Mouse (Mus musculus): ENCODE measurements at regions not wholly inside any gene's neighbourhood (a gene's known extent, or its start where the extent isn't known, plus 50 kb on each side); places are given as distances from the start of the nearest gene placed in this dataset.
A peak's percentile ranks its signal among the peaks of the same experiment; 100 is the strongest.

DNA sequence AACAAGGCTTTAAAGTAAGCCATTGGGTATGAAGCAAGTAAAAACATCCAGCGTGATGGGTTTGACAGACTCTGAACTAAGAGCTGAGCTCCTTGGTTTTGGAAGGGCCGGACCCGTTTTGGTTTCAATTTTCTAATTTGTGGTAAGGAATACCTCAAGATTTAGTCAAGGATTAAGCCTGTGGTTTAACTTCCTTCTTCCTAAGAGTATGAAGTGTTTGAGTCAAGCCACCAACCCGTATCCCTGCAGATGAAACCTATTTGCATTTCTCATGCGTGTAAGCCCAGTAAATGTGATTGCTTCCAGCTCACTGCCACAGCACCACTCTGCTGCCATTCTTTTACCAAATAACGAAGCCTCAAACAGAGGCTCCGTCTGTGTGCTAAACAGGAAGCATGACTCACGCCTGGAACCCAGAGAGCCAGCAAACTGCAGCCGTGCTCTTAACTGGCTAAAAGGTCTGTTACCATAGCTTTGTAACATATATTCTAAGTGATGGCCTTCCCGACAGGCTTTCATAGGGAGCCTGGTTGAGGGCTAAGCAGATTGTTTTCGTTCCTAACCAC lies 149.7 kb downstream of the Etv1 start:
- no peaks in the 10 kb centered on the region for H3K4me1 ChIP-seq (ENCODE audit: control insufficient read depth, insufficient read depth, low read length)
- H3K4me2 ChIP-seq (ENCODE audit: low read depth, low read length), result no peak overlapping the region
- no peaks in the 10 kb centered on the region for H3K27me3 ChIP-seq (ENCODE audit: control insufficient read depth, insufficient read depth, low read length)
- H3K27ac ChIP-seq (ENCODE audit: low read length), result no peak overlapping the region
- WGBS, result 42% methylated on average over 11 of the region's 11 CpGs
- ATAC-seq (ENCODE audit: insufficient read depth, low FRiP score), result 0 out of 2 replicates have a peak, but pooled peaks have one; percentile 29
- no peak overlapping the region for H3K4me3 ChIP-seq (replicated peaks; ENCODE audit: low read length)
- H3K9me3 ChIP-seq (replicated peaks; ENCODE audit: control insufficient read depth, low read length), result no peaks in the 10 kb centered on the region
- no peaks in the 10 kb centered on the region for H3K36me3 ChIP-seq (ENCODE audit: control insufficient read depth, insufficient read depth, low read length)
- no peak overlapping the region for H3K9ac ChIP-seq (ENCODE audit: low read length)

DNA sequence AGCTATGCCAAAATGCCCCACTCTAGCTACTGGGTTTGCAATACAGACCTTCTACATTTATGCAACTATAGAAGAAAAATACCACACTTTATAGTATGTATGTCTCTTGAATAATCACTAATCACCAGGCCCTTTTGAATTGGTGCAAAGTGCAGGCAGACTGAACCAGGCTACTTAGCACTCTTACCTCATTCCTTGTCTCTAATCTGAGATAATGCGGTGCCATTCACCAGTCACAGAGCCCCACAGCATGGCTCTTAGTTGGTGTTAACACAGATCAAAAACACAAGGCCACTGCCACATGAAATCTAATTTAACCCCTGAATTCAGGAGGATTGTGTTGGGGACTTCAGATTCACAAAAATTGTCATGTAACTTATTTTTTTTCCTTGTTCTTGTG lies 150.5 kb downstream of the Etv1 start:
- H3K9ac ChIP-seq (ENCODE audit: low read length), result no peak overlapping the region
- no peaks in the 10 kb centered on the region for H3K27me3 ChIP-seq (ENCODE audit: control insufficient read depth, insufficient read depth, low read length)
- no peak overlapping the region for H3K27ac ChIP-seq (ENCODE audit: low read length)
- no peaks in the 10 kb centered on the region for H3K4me1 ChIP-seq (ENCODE audit: control insufficient read depth, insufficient read depth, low read length)
- H3K9me3 ChIP-seq (replicated peaks; ENCODE audit: control insufficient read depth, low read length), result no peaks in the 10 kb centered on the region
- ATAC-seq (ENCODE audit: insufficient read depth, low FRiP score), result no peak
- no peak overlapping the region for H3K4me2 ChIP-seq (ENCODE audit: low read depth, low read length)
- WGBS, result 85% methylated on average over 1 of the region's 1 CpGs
- no peak overlapping the region for H3K4me3 ChIP-seq (replicated peaks; ENCODE audit: low read length)
- H3K36me3 ChIP-seq (ENCODE audit: control insufficient read depth, insufficient read depth, low read length), result no peaks in the 10 kb centered on the region

DNA sequence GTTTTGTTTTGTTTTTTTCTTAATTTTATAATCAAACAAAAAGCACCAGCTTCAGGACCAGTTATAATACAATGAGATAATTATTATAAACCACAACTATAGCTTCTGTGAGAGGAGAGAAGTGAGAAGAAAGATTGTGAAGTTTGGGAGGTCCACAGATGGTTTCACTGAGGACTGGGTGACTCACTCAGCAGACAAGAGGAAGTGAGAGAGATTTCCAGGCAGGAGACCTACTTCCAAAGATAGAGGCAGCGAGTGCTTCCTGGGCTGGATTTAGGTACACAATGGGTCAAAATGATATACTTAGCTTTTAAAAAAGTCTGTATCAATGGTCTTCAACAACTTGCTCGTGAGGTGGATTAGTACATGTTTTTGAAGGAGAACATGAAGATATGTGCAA lies 152.6 kb downstream of the Etv1 start:
- WGBS, result 65% methylated on average over 2 of the region's 2 CpGs
- H3K27me3 ChIP-seq (ENCODE audit: control insufficient read depth, insufficient read depth, low read length), result no peaks in the 10 kb centered on the region
- ATAC-seq (ENCODE audit: insufficient read depth, low FRiP score), result no peak

DNA sequence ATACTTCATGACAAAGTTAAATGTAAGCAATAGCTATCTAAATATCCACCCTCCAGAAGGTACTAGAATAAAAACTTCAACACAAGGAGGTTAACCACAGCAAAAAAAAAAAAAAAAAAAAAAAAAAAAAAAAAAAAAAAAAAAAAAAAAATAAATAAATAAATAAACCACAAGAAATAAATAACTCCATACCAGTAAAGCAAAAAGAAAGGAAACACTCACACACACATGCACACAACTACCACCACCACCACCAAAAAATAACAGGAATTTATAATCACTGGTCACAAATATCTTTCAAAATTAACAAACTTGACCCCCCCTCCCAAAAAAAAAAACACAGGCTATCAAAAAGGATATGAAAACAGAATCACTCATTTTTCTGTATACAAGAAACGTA lies 180.4 kb downstream of the Etv1 start:
- H3K4me3 ChIP-seq (replicated peaks; ENCODE audit: low read length), result no peak overlapping the region
- no peaks in the 10 kb centered on the region for H3K36me3 ChIP-seq (ENCODE audit: control insufficient read depth, insufficient read depth, low read length)
- no peaks in the 10 kb centered on the region for H3K4me1 ChIP-seq (ENCODE audit: control insufficient read depth, insufficient read depth, low read length)
- no peak for ATAC-seq (ENCODE audit: insufficient read depth, low FRiP score)
- no peak overlapping the region for H3K4me2 ChIP-seq (ENCODE audit: low read depth, low read length)
- no peak overlapping the region for H3K9ac ChIP-seq (ENCODE audit: low read length)
- H3K27ac ChIP-seq (ENCODE audit: low read length), result no peak overlapping the region
- no peaks in the 10 kb centered on the region for H3K27me3 ChIP-seq (ENCODE audit: control insufficient read depth, insufficient read depth, low read length)
- no peaks in the 10 kb centered on the region for H3K9me3 ChIP-seq (replicated peaks; ENCODE audit: control insufficient read depth, low read length)
- 55% methylated on average over 1 of the region's 1 CpGs for WGBS

More for the DNA sequence above, 152.6 kb downstream of the Etv1 start:
- H3K4me2 ChIP-seq (ENCODE audit: low read depth, low read length), result no peak overlapping the region
- no peaks in the 10 kb centered on the region for H3K4me1 ChIP-seq (ENCODE audit: control insufficient read depth, insufficient read depth, low read length)
- H3K9ac ChIP-seq (ENCODE audit: low read length), result no peak overlapping the region
- no peak overlapping the region for H3K4me3 ChIP-seq (replicated peaks; ENCODE audit: low read length)
- H3K27ac ChIP-seq (ENCODE audit: low read length), result no peak overlapping the region
- no peaks in the 10 kb centered on the region for H3K36me3 ChIP-seq (ENCODE audit: control insufficient read depth, insufficient read depth, low read length)
- no peaks in the 10 kb centered on the region for H3K9me3 ChIP-seq (replicated peaks; ENCODE audit: control insufficient read depth, low read length)

DNA sequence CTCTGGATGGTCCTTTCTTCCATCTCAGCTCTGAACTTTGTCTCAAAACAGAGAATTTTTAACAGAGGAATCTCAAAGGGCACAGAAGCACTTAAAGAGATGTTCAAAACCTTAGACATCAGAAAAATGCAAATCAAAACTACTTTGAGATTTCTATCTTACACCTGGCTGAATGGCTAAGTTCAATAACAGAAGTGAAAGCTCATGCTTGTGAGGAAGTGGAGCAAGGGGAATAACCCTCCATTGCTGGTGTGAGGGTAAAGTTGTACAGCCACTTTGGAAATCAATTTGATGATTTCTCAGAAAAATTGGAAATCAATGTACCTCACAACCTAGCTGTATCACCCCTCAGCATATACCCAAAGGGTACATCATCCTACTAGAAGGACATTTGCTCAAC lies 183.1 kb downstream of the Etv1 start:
- Histone ChIP-seq H3K9me3 (replicated peaks; ENCODE audit: control insufficient read depth, low read length) (no peaks in the 10 kb centered on the region), H3K4me3 (replicated peaks; ENCODE audit: low read length) (no peak overlapping the region), H3K36me3 (ENCODE audit: control insufficient read depth, insufficient read depth, low read length) (no peaks in the 10 kb centered on the region), H3K9ac (ENCODE audit: low read length) (no peak overlapping the region), H3K4me1 (ENCODE audit: control insufficient read depth, insufficient read depth, low read length) (no peaks in the 10 kb centered on the region), H3K27me3 (ENCODE audit: control insufficient read depth, insufficient read depth, low read length) (no peaks in the 10 kb centered on the region), H3K27ac (ENCODE audit: low read length) (no peak overlapping the region), H3K4me2 (ENCODE audit: low read depth, low read length) (no peak overlapping the region)
- ATAC-seq (ENCODE audit: insufficient read depth, low FRiP score), result no peak

DNA sequence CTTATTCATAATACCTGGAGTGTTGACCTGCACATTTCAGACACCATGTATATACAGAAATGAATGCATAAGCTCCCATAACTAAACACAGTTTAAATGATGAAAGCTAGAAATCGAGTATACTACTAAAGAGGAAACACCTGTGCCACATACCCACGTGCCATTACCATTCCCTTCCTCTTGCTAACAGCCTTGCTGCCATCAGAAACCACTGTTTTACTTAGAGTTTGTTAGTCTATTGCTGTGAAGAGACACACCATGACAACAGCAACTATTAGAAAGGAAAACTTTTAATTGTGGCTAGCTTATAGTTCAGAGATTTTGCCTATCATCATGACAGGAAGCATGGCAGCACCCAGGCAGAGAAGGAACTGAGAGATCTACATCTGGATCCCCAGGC lies 191.2 kb downstream of the Etv1 start:
- H3K27me3 ChIP-seq (ENCODE audit: control insufficient read depth, insufficient read depth, low read length), result no peaks in the 10 kb centered on the region
- WGBS, result 54% methylated on average over 2 of the region's 2 CpGs
- H3K9ac ChIP-seq (ENCODE audit: low read length), result no peak overlapping the region
- no peak overlapping the region for H3K4me2 ChIP-seq (ENCODE audit: low read depth, low read length)
- H3K36me3 ChIP-seq (ENCODE audit: control insufficient read depth, insufficient read depth, low read length), result no peaks in the 10 kb centered on the region
- H3K4me1 ChIP-seq (ENCODE audit: control insufficient read depth, insufficient read depth, low read length), result no peaks in the 10 kb centered on the region
- no peaks in the 10 kb centered on the region for H3K9me3 ChIP-seq (replicated peaks; ENCODE audit: control insufficient read depth, low read length)
- no peak overlapping the region for H3K4me3 ChIP-seq (replicated peaks; ENCODE audit: low read length)
- no peak for ATAC-seq (ENCODE audit: insufficient read depth, low FRiP score)
- H3K27ac ChIP-seq (ENCODE audit: low read length), result no peak overlapping the region

DNA sequence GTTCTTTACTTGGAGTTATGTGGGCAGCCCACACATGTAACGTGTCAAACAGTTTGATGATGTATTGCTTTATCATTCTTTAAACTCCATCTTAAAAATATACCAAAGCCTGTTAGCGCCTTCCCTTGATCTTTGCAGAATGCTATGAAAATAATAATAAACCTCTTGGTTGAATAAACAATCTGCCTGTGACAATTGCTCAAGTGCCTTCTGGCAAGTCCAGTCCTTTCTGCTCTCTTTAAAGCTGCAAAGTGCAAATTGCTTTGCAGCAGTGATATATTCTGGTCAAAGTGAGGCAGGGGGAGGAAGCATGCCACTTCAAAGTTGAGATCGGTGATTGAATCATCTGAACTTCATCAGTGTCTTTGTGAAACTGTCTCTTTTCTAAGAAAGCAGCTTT lies 193.0 kb downstream of the Etv1 start:
- H3K36me3 ChIP-seq (ENCODE audit: control insufficient read depth, insufficient read depth, low read length), result no peaks in the 10 kb centered on the region
- H3K27me3 ChIP-seq (ENCODE audit: control insufficient read depth, insufficient read depth, low read length), result no peaks in the 10 kb centered on the region
- 56% methylated on average over 3 of the region's 3 CpGs for WGBS
- no peak overlapping the region for H3K4me2 ChIP-seq (ENCODE audit: low read depth, low read length)
- H3K9ac ChIP-seq (ENCODE audit: low read length), result no peak overlapping the region
- H3K4me3 ChIP-seq (replicated peaks; ENCODE audit: low read length), result no peak overlapping the region
- H3K4me1 ChIP-seq (ENCODE audit: control insufficient read depth, insufficient read depth, low read length), result no peaks in the 10 kb centered on the region
- H3K27ac ChIP-seq (ENCODE audit: low read length), result no peak overlapping the region
- no peaks in the 10 kb centered on the region for H3K9me3 ChIP-seq (replicated peaks; ENCODE audit: control insufficient read depth, low read length)
- no peak for ATAC-seq (ENCODE audit: insufficient read depth, low FRiP score)

DNA sequence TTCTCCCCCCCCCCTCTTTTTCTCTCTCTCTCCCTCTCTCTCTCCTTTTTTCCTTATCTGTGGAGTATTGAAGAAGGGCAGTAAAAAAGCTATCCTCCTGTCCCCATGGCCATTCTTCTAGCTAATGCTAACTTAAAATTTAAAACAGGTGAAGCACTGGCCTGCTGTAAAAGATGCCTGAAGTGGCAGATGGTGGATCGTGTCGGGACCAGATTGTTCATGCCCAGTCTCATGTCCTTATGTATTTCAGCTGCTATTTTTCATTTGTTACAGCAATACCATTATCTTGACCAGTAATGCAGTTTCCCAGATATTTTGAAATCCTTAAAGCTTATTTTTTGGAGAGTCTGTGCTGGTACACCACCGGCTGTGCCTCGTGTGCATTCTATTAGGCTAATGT lies 196.3 kb downstream of the Etv1 start:
- Histone ChIP-seq H3K4me3 (replicated peaks; ENCODE audit: low read length) (no peak overlapping the region), H3K4me2 (ENCODE audit: low read depth, low read length) (no peak overlapping the region), H3K27me3 (ENCODE audit: control insufficient read depth, insufficient read depth, low read length) (no peaks in the 10 kb centered on the region), H3K27ac (ENCODE audit: low read length) (no peak overlapping the region), H3K9ac (ENCODE audit: low read length) (no peak overlapping the region), H3K4me1 (ENCODE audit: control insufficient read depth, insufficient read depth, low read length) (no peaks in the 10 kb centered on the region), H3K36me3 (ENCODE audit: control insufficient read depth, insufficient read depth, low read length) (no peaks in the 10 kb centered on the region), H3K9me3 (replicated peaks; ENCODE audit: control insufficient read depth, low read length) (no peaks in the 10 kb centered on the region)
- 72% methylated on average over 4 of the region's 4 CpGs for WGBS
- no peak for ATAC-seq (ENCODE audit: insufficient read depth, low FRiP score)

DNA sequence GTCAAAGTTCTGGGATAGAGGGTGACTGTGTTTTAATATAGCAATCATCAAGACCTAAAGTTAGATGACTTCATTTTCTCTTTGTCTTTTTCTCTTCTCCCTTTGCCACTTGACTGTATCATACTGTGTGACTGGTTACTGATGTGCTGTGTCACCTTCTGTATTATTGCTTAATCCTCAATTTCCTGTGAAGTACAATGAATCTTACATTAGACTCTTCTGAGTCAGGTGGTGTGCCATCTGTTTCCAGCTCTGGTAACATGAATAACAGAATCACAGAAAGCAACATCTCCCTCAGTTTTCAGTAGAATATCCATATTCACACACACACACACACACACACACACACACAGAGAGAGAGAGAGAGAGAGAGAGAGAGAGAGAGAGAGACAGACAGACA lies 203.2 kb downstream of the Etv1 start:
- Histone ChIP-seq H3K27ac (ENCODE audit: low read length) (no peak overlapping the region), H3K4me1 (ENCODE audit: control insufficient read depth, insufficient read depth, low read length) (no peaks in the 10 kb centered on the region), H3K27me3 (ENCODE audit: control insufficient read depth, insufficient read depth, low read length) (no peaks in the 10 kb centered on the region), H3K9ac (ENCODE audit: low read length) (no peak overlapping the region), H3K4me2 (ENCODE audit: low read depth, low read length) (no peak overlapping the region), H3K4me3 (replicated peaks; ENCODE audit: low read length) (no peak overlapping the region), H3K36me3 (ENCODE audit: control insufficient read depth, insufficient read depth, low read length) (no peaks in the 10 kb centered on the region), H3K9me3 (replicated peaks; ENCODE audit: control insufficient read depth, low read length) (no peaks in the 10 kb centered on the region)
- ATAC-seq (ENCODE audit: insufficient read depth, low FRiP score), result no peak

DNA sequence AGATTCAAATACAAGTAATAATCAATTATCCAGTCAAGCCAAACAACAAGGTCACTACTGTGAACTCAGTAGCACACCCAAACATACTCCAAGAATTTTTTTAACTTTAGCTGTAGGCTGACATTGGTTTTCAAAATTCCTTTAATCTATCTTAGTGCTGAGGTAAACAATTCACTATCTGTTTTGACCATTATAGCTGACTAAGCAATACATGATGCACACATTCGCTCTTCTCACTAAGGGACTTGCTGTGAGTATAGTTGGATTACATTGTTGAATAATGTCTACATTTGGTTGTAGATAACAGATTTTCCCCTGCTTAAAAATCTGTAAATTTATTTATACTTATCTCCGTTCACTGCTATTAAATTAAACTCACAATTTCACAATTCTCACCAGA lies 206.7 kb downstream of the Etv1 start:
- H3K36me3 ChIP-seq (ENCODE audit: control insufficient read depth, insufficient read depth, low read length), result no peaks in the 10 kb centered on the region
- H3K4me1 ChIP-seq (ENCODE audit: control insufficient read depth, insufficient read depth, low read length), result no peaks in the 10 kb centered on the region
- no peak overlapping the region for H3K4me2 ChIP-seq (ENCODE audit: low read depth, low read length)
- WGBS, result 74% methylated on average over 2 of the region's 2 CpGs
- ATAC-seq (ENCODE audit: insufficient read depth, low FRiP score), result no peak
- no peaks in the 10 kb centered on the region for H3K27me3 ChIP-seq (ENCODE audit: control insufficient read depth, insufficient read depth, low read length)
- no peak overlapping the region for H3K4me3 ChIP-seq (replicated peaks; ENCODE audit: low read length)
- H3K9ac ChIP-seq (ENCODE audit: low read length), result no peak overlapping the region
- H3K9me3 ChIP-seq (replicated peaks; ENCODE audit: control insufficient read depth, low read length), result no peaks in the 10 kb centered on the region
- no peak overlapping the region for H3K27ac ChIP-seq (ENCODE audit: low read length)

All from stomach, embryonic 16.5 days (tissue).